Mouse (Mus musculus): ENCODE results near the gene Wdr4. TPM values are rescaled to one million over a fixed set of nuclear protein-coding genes. Genes with fewer than 3 reads are reported as not detected.
A peak's percentile ranks its signal among the peaks of the same experiment; 100 is the strongest.
"Not testable (repeated sequence)": the region's sequence is repeated elsewhere in the genome, so short reads cannot be mapped to it uniquely, and the experiment has no call there.

Gene Wdr4
- 10 to 100 TPM; 11.4 to 17.7 (median 17.7) TPM for polyA plus RNA-seq (2017; shearing (Covaris generic))

- peak; percentile 97 for ATAC-seq
Observed at GRCm38 (mm10) chr17:31519946-31520838, at the start of gene Wdr4, which contains the start of gene Ndufv3. TSS of gene Wdr4 (minus strand) at chr17:31519980. TSS of gene Ndufv3 (plus strand) at chr17:31520115.

- ATAC-seq = no peak
Observed at GRCm38 (mm10) chr17:31566276-31566675, 46.5 kb upstream of the Wdr4 start.

- ATAC-seq = peak; percentile 14
Observed at GRCm38 (mm10) chr17:31565141-31566056, 45.6 kb upstream of the Wdr4 start.

- ATAC-seq = no peak
Observed at GRCm38 (mm10) chr17:31564858-31565140, 45.0 kb upstream of the Wdr4 start.

DNA sequence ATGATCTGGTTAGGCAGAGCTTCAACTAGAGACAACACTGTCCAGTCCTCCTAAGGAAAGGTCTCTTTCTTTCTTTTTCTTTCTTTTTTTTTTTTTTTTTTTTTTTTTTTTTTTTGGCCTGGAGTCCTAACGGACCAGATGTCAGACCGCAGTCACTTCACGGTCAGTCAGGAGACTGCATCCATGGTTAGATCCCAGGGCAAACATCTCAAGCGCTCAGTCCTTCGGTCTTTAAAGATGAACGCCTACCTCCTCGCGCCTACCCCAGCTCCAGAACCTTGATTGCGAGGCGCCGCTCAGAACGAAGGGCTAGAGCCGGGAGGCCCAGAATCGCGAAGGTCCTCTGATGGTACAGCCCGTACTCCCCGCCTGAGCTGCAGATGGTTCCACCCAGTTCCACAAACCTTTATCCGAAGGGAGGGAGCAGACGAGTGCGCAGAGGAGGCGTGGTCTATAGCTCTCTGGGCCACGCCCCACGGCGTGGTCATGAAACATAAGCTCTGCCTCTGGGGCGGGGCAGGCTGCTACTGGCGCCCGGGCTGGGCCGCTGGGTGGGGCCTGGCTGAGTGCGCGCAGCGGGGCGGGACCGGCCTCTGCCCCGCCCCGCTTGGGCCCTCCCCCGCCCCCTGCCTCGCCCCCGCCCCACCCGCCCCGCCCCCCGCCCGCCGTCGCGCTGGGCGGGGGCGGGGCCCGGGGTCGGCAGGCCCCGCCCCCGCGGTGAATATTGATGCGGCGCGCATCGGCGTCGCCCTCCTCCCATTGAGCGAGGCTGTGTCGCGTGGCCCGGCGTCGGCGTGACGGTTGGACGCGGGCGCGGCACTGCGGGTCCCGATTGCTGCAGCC lies 44.5 kb upstream of the Wdr4 start, which contains the start of gene Pknox1:
TSS of gene Pknox1 (plus strand) at position 720 of the 843 bp plus-strand sequence.
- ATAC-seq = peak; percentile 85

DNA sequence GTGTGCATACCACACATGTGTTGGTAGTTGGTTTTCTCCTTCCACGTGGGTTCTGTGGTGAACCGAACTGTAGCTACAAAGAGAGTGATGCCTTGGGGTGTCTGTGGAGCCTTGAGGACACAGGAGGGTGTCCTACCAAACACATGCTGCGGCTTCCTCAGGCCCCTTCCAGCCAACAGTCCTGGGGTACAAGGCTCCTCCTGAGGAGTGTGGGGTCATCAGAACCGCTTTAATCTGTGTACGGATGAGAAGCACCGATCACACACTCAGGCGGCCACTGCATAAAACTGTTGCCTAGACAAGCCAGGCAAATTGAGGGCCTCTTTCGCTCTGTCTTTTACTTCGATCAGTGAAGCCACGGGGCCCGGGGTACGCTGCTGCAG lies 43.8 kb upstream of the Wdr4 start:
- ATAC-seq = no peak

DNA sequence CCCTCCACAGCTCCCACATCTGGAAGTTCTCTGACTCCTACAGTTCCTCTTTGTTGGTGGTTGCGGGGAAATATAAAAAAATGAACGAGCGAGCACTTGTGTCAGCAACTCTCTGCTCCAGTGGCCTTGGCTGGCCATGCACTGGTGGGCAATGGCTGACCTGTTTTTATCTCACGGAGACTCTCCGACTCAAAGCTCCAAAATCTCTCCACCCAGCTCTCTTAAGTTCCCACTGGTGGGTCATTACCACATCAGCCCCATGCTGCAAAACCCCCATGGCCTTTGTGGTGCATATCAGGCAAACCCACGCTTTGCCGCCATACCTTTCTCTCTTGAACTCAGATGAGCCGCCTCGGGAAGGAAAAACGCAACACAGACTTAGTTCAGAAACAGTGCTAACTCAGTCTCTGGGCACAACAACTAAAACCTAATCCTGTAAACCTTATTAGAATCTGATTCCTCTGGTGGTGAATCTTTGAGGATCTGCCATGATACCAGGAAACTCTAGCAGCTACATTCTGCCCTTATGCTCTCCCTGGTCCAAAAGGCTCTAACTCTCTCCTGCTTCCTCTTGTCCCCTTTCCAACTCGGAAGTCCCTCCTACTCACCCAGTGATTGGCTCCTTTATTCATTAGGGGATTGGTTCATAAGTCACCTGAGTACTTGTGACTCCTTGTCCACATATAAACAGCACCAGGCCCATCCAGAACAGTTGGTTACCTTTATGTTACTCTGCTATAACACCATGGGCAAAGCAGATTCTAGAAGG lies 39.4 kb upstream of the Wdr4 start:
- no peak for ATAC-seq

- ATAC-seq = peak; percentile 48
Observed at GRCm38 (mm10) chr17:31557947-31558542, 38.3 kb upstream of the Wdr4 start.

DNA sequence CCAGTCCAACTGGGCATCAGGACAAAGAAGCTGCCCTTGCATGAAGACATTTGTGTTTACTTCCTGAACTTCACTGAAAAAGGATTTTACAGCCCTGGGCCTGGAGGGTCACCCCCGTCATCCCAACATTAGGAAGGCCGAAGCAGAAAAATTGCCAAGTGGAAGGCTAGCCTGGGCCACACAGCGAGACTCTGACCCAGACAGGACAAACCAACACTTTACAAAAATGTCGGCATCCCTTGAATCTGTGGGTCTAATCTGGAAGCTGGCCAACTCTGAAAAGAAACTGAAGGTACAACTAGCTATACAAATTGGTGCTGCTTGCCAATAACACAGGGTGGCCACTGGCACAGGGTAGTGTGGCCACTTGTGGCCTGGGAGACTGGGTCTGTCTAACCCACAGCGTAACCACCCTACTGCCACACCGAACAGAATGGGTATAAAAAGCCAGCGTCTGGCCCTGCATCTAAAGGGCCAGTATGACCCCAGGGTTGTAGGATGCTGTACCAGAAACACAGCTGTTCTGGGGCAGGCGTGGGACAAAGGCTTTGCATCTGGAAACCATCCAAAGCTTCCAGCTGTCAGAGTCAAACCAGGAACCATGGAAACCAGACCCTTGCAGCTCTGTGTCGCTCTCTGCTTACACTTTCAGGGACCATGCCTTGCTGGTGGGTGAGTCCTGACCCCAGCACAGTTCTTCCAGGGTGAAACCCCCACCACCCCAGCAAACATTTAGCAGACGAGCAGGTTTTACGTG lies 37.5 kb upstream of the Wdr4 start:
- ATAC-seq = no peak

DNA sequence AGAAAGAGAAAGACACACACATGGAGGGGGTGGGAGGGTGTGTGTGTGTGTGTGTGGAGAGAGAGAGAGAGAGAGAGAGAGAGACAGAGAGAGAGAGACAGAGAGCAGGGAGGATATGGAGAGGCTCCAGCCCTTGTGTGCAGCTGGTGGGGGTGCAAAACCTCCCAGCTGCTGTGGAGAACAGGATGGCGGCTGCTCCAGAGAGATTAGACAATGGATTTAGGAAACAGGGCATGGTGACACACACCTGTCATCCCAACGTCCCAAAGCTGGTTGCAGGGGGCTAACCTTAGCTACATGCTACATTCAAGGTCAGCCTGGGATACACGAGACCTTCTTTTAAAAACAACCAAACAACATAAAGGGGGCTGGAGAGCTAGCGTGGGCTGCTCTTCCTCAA lies 36.5 kb upstream of the Wdr4 start:
- ATAC-seq = no peak

DNA sequence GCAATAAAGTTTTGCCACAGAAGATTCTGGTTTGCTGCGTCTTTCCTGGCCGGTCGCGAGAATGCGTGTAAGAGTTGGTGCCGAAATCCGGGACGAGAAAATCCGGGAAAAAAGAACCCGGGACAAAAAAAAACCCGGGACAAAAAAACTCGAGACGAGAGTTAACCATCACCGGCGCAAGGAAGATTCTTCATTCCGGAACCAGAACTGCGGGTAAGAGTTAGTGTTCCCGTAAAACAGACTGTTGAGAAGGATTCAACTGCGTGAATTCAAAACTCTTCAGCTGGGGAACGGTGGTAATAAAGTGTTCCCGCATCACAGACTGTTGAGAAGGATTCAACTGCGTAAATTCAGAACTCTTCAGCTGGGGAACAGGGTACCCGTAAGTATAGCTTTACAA lies 32.8 kb upstream of the Wdr4 start:
- not testable (repeated sequence) for ATAC-seq

GRCm38 (mm10) chr17:31549389-31549788 lies 29.6 kb upstream of the Wdr4 start:
- no peak for ATAC-seq

DNA sequence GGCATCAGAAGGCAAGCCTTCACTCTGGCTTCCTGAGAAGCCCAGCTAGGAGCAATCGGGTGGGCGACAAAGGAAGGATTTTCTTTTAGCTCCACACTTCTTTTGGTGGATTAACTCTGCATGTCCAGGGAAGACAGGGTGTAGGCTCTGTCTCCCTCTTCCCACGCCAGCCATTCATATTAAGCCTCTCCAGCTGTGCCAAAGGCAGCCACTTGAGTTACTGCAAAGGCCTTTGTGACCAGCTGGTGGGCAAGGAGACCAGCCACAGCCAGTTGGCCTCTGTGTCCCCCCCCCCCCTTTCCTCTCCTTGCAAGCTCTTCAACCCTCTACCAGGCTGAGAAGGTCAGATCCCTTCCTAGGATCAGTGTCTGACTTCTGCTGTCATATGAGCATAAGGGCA lies 28.2 kb upstream of the Wdr4 start:
- ATAC-seq = no peak

DNA sequence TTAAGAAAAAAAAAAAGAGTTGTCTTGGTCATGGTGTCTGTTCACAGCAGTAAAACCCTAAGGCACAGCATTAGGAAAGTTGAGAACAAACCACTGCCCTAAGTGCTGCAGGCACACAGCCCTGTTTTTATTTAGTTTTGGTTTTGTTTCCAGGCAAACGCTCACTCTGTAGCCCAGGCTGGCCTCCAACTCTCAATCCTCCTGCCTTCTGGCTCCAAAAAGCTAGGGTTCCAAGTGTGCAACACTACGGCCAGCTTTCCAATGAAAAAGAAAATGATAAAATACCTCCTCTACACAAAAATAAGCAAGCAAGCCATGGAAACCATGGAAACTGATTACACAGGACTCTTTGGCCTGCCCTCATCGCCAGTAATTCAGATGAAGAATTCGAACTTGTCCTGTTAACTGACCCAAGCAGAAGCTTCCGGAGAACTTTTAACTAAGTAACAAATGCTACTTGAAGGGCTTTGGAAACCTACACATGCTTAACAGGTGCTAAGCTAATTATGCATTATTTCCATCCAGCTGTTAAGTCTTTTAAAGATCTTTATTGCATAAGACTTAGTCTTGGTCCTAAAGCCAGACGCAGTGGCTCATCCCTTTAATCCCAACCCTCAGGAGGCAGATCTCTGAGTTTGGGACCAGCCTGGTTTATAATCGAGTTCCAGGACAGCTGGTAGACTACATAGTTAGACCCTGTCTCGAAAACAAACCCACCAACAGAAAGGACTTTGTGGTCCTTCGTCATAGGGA lies 26.8 kb upstream of the Wdr4 start:
- no peak for ATAC-seq

DNA sequence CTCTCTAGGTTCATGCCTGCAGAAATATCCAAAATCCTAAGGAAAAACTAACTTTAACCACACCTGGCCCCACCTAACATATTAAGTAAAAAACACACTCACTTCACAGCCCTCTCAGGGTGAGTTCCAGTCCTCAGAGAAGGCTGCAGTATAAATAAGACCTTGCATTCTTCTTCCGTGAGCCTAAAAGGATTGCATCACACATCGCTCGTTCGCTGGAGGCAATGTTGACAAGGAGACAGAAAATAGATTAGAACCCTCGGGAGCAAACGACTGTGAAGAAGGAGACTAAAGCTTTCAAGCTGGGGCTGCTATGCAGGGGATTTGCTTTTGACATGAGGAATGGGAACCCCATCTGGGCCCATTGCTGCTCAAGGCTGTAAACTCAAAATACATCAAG lies 23.8 kb upstream of the Wdr4 start:
- no peak for ATAC-seq

- no peak for ATAC-seq
Observed at GRCm38 (mm10) chr17:31541460-31541831, 21.7 kb upstream of the Wdr4 start.

DNA sequence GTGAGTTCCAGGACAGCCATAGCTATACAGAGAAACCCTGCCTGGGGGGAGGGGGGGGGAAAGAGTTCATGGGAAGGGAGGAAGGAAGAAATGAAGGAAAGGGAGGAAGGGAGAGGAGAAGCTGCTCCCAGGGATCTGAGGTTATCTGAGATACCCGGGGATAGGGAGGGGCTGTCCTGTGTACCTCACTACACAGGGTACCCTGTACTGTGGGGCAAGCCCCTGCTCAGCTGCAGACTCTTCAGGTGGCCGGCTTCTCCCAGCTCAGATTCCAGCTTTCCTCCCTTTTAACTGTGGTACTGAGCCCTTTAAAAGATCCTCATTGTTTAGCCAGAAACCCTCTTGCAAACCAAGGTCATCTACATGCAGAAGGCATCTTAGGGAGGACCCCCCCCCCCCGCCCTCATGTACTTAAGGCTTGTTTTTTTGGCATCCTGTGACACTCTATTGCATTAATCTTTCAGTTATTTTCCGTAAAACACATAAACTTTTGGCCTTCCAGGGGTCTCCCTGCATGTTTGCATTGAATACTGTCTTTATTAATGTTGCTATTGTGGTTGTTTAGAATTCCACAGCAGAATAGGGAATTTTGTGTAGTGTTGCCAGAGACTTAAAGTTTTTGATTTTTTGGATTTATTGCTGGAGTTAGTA lies 21.2 kb upstream of the Wdr4 start:
- ATAC-seq = no peak

DNA sequence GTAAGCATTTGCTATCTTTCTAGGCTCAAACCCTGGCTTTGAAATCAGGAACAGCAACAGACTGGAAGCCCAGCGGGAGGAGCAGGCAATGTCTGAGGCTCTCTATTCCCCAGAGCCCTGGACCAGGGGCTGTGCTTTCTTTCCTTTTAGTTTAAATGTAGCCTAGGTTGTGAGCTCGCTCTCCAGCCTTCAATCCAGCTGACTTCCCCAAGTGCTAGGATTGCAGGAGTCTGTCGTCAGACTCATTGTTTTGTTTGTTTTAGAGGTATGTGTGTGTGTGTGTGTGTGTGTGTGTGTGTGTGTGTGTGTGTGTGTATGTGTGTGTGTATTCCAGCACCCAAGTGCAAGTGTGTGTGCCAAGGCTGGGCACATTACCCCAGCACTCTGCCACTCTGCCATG lies 20.3 kb upstream of the Wdr4 start:
- no peak for ATAC-seq

GRCm38 (mm10) chr17:31535871-31536629 lies 16.3 kb upstream of the Wdr4 start:
- no peak for ATAC-seq
